Mouse (Mus musculus): ENCODE measurements around the gene H2-Ab1. TPM values are rescaled to one million over a fixed set of nuclear protein-coding genes. Genes with fewer than 3 reads are reported as not detected.

H2-Ab1 gene
- polyA plus RNA-seq (2015; fragmentation: Nextera tagmentation; extraction: Ambion mirVana): 1.1 TPM in 2 replicates

- H3K9ac ChIP-seq (ENCODE audit: low read depth, low read length): no peak within 1 kb of the TSS
Observed at GRCm38 (mm10) chr17:34257594-34258375, at the start of gene H2-Ab1. Gene H2-Ab1, plus strand, starts transcription at chr17:34257689.

GRCm38 (mm10) chr17:34207866-34208265, 49.6 kb upstream of the H2-Ab1 start:
- ATAC-seq: no peak
- Histone ChIP-seq H3K4me2 (ENCODE audit: low read length) (no peak overlapping the region), H3K4me1 (ENCODE audit: control insufficient read depth, insufficient read depth, low read length) (peaks cover 4% of the 10 kb centered on the region), H3K36me3 (ENCODE audit: control insufficient read depth, insufficient read depth, low read length) (no peaks in the 10 kb centered on the region), H3K4me3 (ENCODE audit: low read depth, low read length) (no peak overlapping the region), H3K27me3 (ENCODE audit: control insufficient read depth, insufficient read depth, low read depth, low read length) (peaks cover 31% of the 10 kb centered on the region), H3K27ac (ENCODE audit: low read length) (no peak overlapping the region), H3K9ac (ENCODE audit: low read depth, low read length) (no peak overlapping the region), H3K9me3 (replicated peaks; ENCODE audit: control insufficient read depth, low read length, poor library complexity, severe bottlenecking) (no peaks in the 10 kb centered on the region)
- 94% methylated on average over 9 of the region's 9 CpGs for WGBS

More at GRCm38 (mm10) chr17:34257594-34258375, at the start of gene H2-Ab1:
- 72% methylated on average over 11 of the region's 11 CpGs for WGBS
- Histone ChIP-seq H3K9me3 (replicated peaks; ENCODE audit: control insufficient read depth, low read length, poor library complexity, severe bottlenecking) (no peaks in the 10 kb centered on the region), H3K27ac (ENCODE audit: low read length) (no peak within 1 kb of the TSS), H3K4me2 (ENCODE audit: low read length) (no peak within 1 kb of the TSS), H3K4me3 (ENCODE audit: low read depth, low read length) (no peak within 1 kb of the TSS), H3K4me1 (ENCODE audit: control insufficient read depth, insufficient read depth, low read length) (no peaks in the 10 kb centered on the region), H3K27me3 (ENCODE audit: control insufficient read depth, insufficient read depth, low read depth, low read length) (no peaks in the 10 kb centered on the region), H3K36me3 (ENCODE audit: control insufficient read depth, insufficient read depth, low read length) (no peaks in the 10 kb centered on the region)
- no peak for ATAC-seq

DNA sequence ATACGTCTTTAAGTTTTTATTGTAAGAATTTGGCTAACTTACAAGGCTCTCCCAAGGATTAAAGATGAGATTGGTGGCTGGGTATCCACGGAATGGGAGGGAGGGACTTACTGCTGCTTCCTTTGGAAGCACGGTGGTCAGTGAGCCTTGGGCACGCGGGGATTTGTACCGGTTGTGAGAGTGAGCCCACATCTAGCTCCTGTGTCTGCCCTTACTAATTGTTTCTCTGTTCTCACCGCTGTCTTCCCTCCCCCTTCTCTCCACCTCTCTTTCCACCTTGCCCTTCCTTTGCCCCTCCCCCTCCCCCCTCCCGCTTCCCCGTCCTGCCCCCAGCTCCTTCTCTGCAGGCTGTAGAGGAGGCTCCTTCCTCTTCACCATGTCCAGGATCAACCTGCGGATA, 49.1 kb upstream of the H2-Ab1 start:
- ATAC-seq: no peak
- no peak overlapping the region for H3K9ac ChIP-seq (ENCODE audit: low read depth, low read length)
- WGBS: 28% methylated on average over 8 of the region's 10 CpGs
- no peak overlapping the region for H3K4me3 ChIP-seq (ENCODE audit: low read depth, low read length)
- H3K27ac ChIP-seq (ENCODE audit: low read length): no peak overlapping the region
- H3K27me3 ChIP-seq (ENCODE audit: control insufficient read depth, insufficient read depth, low read depth, low read length): peaks cover 33% of the 10 kb centered on the region
- H3K4me1 ChIP-seq (ENCODE audit: control insufficient read depth, insufficient read depth, low read length): peaks cover 4% of the 10 kb centered on the region
- no peak overlapping the region for H3K4me2 ChIP-seq (ENCODE audit: low read length)
- no peaks in the 10 kb centered on the region for H3K9me3 ChIP-seq (replicated peaks; ENCODE audit: control insufficient read depth, low read length, poor library complexity, severe bottlenecking)
- no peaks in the 10 kb centered on the region for H3K36me3 ChIP-seq (ENCODE audit: control insufficient read depth, insufficient read depth, low read length)

GRCm38 (mm10) chr17:34209680-34210079, 47.8 kb upstream of the H2-Ab1 start:
- ATAC-seq: no peak
- H3K27me3 ChIP-seq (ENCODE audit: control insufficient read depth, insufficient read depth, low read depth, low read length): peaks cover 41% of the 10 kb centered on the region
- H3K9ac ChIP-seq (ENCODE audit: low read depth, low read length): no peak overlapping the region
- no peaks in the 10 kb centered on the region for H3K36me3 ChIP-seq (ENCODE audit: control insufficient read depth, insufficient read depth, low read length)
- WGBS: 49% methylated on average over 3 of the region's 3 CpGs
- peaks cover 2% of the 10 kb centered on the region; the same call in 1 of the 2 replicates for H3K4me1 ChIP-seq (ENCODE audit: control insufficient read depth, insufficient read depth, low read length)
- H3K4me2 ChIP-seq (ENCODE audit: low read length): no peak overlapping the region
- no peak overlapping the region for H3K4me3 ChIP-seq (ENCODE audit: low read depth, low read length)
- no peaks in the 10 kb centered on the region for H3K9me3 ChIP-seq (replicated peaks; ENCODE audit: control insufficient read depth, low read length, poor library complexity, severe bottlenecking)
- H3K27ac ChIP-seq (ENCODE audit: low read length): no peak overlapping the region

DNA sequence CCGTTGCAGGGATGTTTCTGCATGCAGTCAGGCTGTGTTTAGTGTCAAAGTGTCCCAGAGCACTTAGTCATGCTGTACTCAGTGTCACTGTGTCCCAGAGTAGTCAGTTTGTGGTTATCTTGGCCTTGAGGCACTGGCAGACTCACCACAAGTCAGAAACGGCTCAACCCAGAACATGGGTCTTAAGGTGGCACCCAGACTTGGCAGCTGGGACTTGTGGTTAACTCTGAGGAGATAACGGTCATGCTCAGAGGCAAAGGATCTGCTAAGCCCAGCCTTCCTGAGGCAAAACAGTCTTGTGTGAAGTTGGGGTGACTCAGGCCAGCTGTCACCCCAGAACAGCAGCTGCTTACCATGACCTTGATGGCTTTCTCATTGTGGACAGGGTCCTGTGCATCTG, 46.9 kb upstream of the H2-Ab1 start:
- ATAC-seq: no peak
- no peak overlapping the region for H3K4me3 ChIP-seq (ENCODE audit: low read depth, low read length)
- H3K27ac ChIP-seq (ENCODE audit: low read length): no peak overlapping the region
- no peaks in the 10 kb centered on the region for H3K36me3 ChIP-seq (ENCODE audit: control insufficient read depth, insufficient read depth, low read length)
- H3K27me3 ChIP-seq (ENCODE audit: control insufficient read depth, insufficient read depth, low read depth, low read length): peaks cover 36% of the 10 kb centered on the region
- H3K4me2 ChIP-seq (ENCODE audit: low read length): no peak overlapping the region
- WGBS: 81% methylated on average over 3 of the region's 3 CpGs
- no peak overlapping the region for H3K9ac ChIP-seq (ENCODE audit: low read depth, low read length)
- no peaks in the 10 kb centered on the region for H3K4me1 ChIP-seq (ENCODE audit: control insufficient read depth, insufficient read depth, low read length)
- H3K9me3 ChIP-seq (replicated peaks; ENCODE audit: control insufficient read depth, low read length, poor library complexity, severe bottlenecking): no peaks in the 10 kb centered on the region

- Histone ChIP-seq H3K36me3 (ENCODE audit: control insufficient read depth, insufficient read depth, low read length) (no peaks in the 10 kb centered on the region), H3K27ac (ENCODE audit: low read length) (no peak overlapping the region), H3K9ac (ENCODE audit: low read depth, low read length) (no peak overlapping the region), H3K4me3 (ENCODE audit: low read depth, low read length) (no peak overlapping the region), H3K9me3 (replicated peaks; ENCODE audit: control insufficient read depth, low read length, poor library complexity, severe bottlenecking) (no peaks in the 10 kb centered on the region), H3K4me2 (ENCODE audit: low read length) (peak overlapping the region; percentile 15; the same call in 1 of the 2 replicates), H3K4me1 (ENCODE audit: control insufficient read depth, insufficient read depth, low read length) (no peaks in the 10 kb centered on the region), H3K27me3 (ENCODE audit: control insufficient read depth, insufficient read depth, low read depth, low read length) (peaks cover 34% of the 10 kb centered on the region)
- no peak for ATAC-seq
- 18% methylated on average over 21 of the region's 23 CpGs for WGBS
Observed at GRCm38 (mm10) chr17:34211746-34212365, 45.6 kb upstream of the H2-Ab1 start.

DNA sequence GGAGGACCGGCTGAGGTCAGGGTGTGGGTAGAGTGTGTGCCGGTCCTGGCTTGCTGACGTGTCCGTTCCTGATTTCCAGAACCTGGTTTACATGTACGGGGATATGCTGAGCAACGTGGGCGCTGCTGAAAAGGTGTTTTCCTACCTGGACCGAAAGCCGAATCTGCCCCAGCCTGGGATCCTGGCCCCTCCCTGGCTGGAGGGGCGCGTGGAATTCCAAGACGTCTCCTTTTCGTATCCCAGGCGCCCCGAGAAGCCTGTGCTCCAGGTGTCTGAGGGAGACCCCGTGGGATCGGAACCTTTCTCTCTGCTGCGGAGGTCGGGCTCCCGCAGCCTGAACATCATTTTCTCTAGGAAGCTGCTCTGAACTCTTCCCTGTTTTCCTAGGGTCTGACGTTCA, 43.6 kb upstream of the H2-Ab1 start:
- H3K27ac ChIP-seq (ENCODE audit: low read length): no peak overlapping the region
- peak overlapping the region; percentile 40 for H3K4me2 ChIP-seq (ENCODE audit: low read length)
- no peak overlapping the region for H3K9ac ChIP-seq (ENCODE audit: low read depth, low read length)
- H3K4me1 ChIP-seq (ENCODE audit: control insufficient read depth, insufficient read depth, low read length): no peaks in the 10 kb centered on the region
- H3K36me3 ChIP-seq (ENCODE audit: control insufficient read depth, insufficient read depth, low read length): no peaks in the 10 kb centered on the region
- no peak overlapping the region for H3K4me3 ChIP-seq (ENCODE audit: low read depth, low read length)
- no peaks in the 10 kb centered on the region for H3K9me3 ChIP-seq (replicated peaks; ENCODE audit: control insufficient read depth, low read length, poor library complexity, severe bottlenecking)
- peaks cover 29% of the 10 kb centered on the region for H3K27me3 ChIP-seq (ENCODE audit: control insufficient read depth, insufficient read depth, low read depth, low read length)
- no peak for ATAC-seq
- 39% methylated on average over 21 of the region's 21 CpGs for WGBS

GRCm38 (mm10) chr17:34215176-34215575, 42.3 kb upstream of the H2-Ab1 start:
- Histone ChIP-seq H3K27me3 (ENCODE audit: control insufficient read depth, insufficient read depth, low read depth, low read length) (peaks cover 29% of the 10 kb centered on the region), H3K27ac (ENCODE audit: low read length) (no peak overlapping the region), H3K9ac (ENCODE audit: low read depth, low read length) (no peak overlapping the region), H3K4me3 (ENCODE audit: low read depth, low read length) (no peak overlapping the region), H3K4me2 (ENCODE audit: low read length) (no peak overlapping the region), H3K4me1 (ENCODE audit: control insufficient read depth, insufficient read depth, low read length) (no peaks in the 10 kb centered on the region), H3K9me3 (replicated peaks; ENCODE audit: control insufficient read depth, low read length, poor library complexity, severe bottlenecking) (no peaks in the 10 kb centered on the region), H3K36me3 (ENCODE audit: control insufficient read depth, insufficient read depth, low read length) (no peaks in the 10 kb centered on the region)
- ATAC-seq: no peak
- WGBS: 87% methylated on average over 12 of the region's 12 CpGs

GRCm38 (mm10) chr17:34217216-34217928, 40.1 kb upstream of the H2-Ab1 start:
- H3K4me2 ChIP-seq (ENCODE audit: low read length): no peak overlapping the region
- H3K36me3 ChIP-seq (ENCODE audit: control insufficient read depth, insufficient read depth, low read length): no peaks in the 10 kb centered on the region
- H3K9ac ChIP-seq (ENCODE audit: low read depth, low read length): no peak overlapping the region
- peaks cover 22% of the 10 kb centered on the region for H3K27me3 ChIP-seq (ENCODE audit: control insufficient read depth, insufficient read depth, low read depth, low read length)
- no peaks in the 10 kb centered on the region for H3K4me1 ChIP-seq (ENCODE audit: control insufficient read depth, insufficient read depth, low read length)
- no peak overlapping the region for H3K27ac ChIP-seq (ENCODE audit: low read length)
- no peaks in the 10 kb centered on the region for H3K9me3 ChIP-seq (replicated peaks; ENCODE audit: control insufficient read depth, low read length, poor library complexity, severe bottlenecking)
- ATAC-seq: no peak
- H3K4me3 ChIP-seq (ENCODE audit: low read depth, low read length): no peak overlapping the region
- WGBS: 88% methylated on average over 8 of the region's 8 CpGs

Data from midbrain, embryonic 16.5 days (tissue).